Mouse (Mus musculus) stomach, embryonic 14.5 days (tissue): ENCODE measurements around the gene 4931440F15Rik. TPM values are rescaled to one million over a fixed set of nuclear protein-coding genes. Genes with fewer than 3 reads are reported as not detected.
"Not testable (repeated sequence)": the region's sequence is repeated elsewhere in the genome, so short reads cannot be mapped to it uniquely, and the experiment has no call there.

Experiments used
- ATAC-seq: fragments of 200-750 bp; cut with Nextera tagmentation; 2 replicates; pipeline ENCODE4 v1.8.0; 2017; ENCODE audit warnings: low read depth, moderate TSS enrichment; ENCODE audit not compliant: insufficient number of reproducible peaks, insufficient read depth, low FRiP score
- H3K27ac ChIP-seq: fragments of 300-500 bp; sonication (generic); 2 replicates; pipeline ENCODE4 v1.5.1; 2014; ENCODE audit warnings: mild to moderate bottlenecking, low read length, moderate library complexity, mixed read lengths
- H3K27me3 ChIP-seq: fragments of 300-500 bp; sonication (generic); 2 replicates; pipeline ENCODE4 v1.6.1; 2014; ENCODE audit warnings: low read length, control low read depth, mixed read lengths; ENCODE audit not compliant: control insufficient read depth, insufficient read depth
- H3K36me3 ChIP-seq: fragments of 300-500 bp; sonication (generic); 2 replicates; pipeline ENCODE4 v1.6.1; 2014; ENCODE audit warnings: mild to moderate bottlenecking, control low read depth, low read length, moderate library complexity, mixed read lengths; ENCODE audit not compliant: control insufficient read depth, insufficient read depth
- H3K4me1 ChIP-seq: fragments of 300-500 bp; sonication (generic); 2 replicates; pipeline ENCODE4 v1.6.1; 2014; ENCODE audit warnings: low read length, control low read depth, mixed read lengths; ENCODE audit not compliant: control insufficient read depth, insufficient read depth
- H3K4me2 ChIP-seq: fragments of 300-500 bp; sonication (generic); replicated peaks from 2 replicates; pipeline ENCODE4 v1.6.1; 2014; ENCODE audit warnings: low read depth, low read length, control low read depth
- H3K4me3 ChIP-seq: fragments of 300-500 bp; sonication (generic); 2 replicates; pipeline ENCODE4 v1.5.1; 2014; ENCODE audit warnings: low read depth, low read length, control low read depth
- H3K9ac ChIP-seq: fragments of 300-500 bp; sonication (generic); replicated peaks from 2 replicates; pipeline ENCODE4 v1.6.1; 2014; ENCODE audit warnings: low read depth, mild to moderate bottlenecking, control low read depth, low read length, moderate library complexity, mixed read lengths
- H3K9me3 ChIP-seq: fragments of 300-500 bp; sonication (generic); 2 replicates; pipeline ENCODE4 v1.6.1; 2016; ENCODE audit warnings: low read depth, low read length, control low read depth; ENCODE audit not compliant: control insufficient read depth
- WGBS: fragments of 180-500 bp; shearing (Covaris S2); extraction: QIAGEN DNeasy Blood & Tissue Kit; methylation state at CpG from one replicate; pipeline ENCODE4 v1.1.7; 2014; 5-methylcytosine and 5-hydroxymethylcytosine counted together
- polyA plus RNA-seq: library from polyadenylated mRNA; unstranded; fragments of >200 nt; fragmentation: Nextera tagmentation; extraction: Ambion mirVana; gene quantifications from 2 replicates; pipeline ENCODE4 v1.2.1, GENCODE M21; 2014

4931440F15Rik gene
- polyA plus RNA-seq, 1 experiment from 2014 or later = 0.36 TPM

DNA sequence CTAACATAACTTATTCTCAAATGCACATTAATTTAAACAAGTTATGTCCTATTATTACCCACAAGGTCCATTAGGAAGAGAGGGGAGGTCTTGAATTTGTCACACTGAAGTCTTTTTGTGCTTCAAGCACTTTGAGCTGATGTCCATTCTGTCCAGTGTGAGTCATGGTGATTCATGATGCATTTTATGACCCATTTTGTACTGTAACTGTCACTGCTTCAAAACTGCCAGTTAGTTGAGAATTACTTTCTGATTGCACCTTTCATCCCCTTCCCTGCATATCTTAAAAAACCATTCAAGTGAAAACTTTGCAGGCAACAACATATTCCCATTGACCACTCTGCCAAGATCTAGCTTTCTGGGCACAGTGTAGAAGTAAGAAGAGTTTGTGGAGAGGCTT, 11.6 kb upstream of the 4931440F15Rik start:
- H3K9ac ChIP-seq = no peak overlapping the region
- H3K4me1 ChIP-seq = no peaks in the 10 kb centered on the region
- no peaks in the 10 kb centered on the region for H3K27me3 ChIP-seq
- H3K4me2 ChIP-seq = no peak overlapping the region
- no peak for ATAC-seq
- H3K36me3 ChIP-seq = no peaks in the 10 kb centered on the region
- H3K4me3 ChIP-seq = no peak overlapping the region
- no peaks in the 10 kb centered on the region for H3K9me3 ChIP-seq
- no peak overlapping the region for H3K27ac ChIP-seq

DNA sequence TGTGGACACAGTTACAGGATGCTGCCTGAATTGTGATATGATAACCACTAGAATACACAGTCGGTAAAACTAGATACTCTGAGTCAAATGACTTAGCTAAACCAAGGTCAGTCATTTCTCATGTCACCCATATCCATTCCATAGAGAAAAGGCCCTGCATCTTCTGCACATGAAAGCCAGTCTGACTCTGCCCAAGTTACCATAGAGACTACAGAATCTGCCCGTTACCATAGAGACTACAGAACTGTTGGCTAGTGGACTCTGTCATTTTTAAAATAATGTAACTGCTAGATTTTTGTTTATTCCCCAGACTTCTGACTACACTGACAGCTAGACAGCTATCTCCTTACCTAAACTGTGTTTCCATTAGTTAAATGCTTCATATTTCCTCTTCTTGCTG, 2.3 kb upstream of the 4931440F15Rik start:
- ATAC-seq = no peak
- Histone ChIP-seq H3K27me3 (no peaks in the 10 kb centered on the region), H3K36me3 (no peaks in the 10 kb centered on the region), H3K4me3 (no peak overlapping the region), H3K4me1 (no peaks in the 10 kb centered on the region), H3K9ac (no peak overlapping the region), H3K27ac (no peak overlapping the region), H3K9me3 (no peaks in the 10 kb centered on the region), H3K4me2 (no peak overlapping the region)
- 75% methylated on average over 2 of the region's 2 CpGs for WGBS

DNA sequence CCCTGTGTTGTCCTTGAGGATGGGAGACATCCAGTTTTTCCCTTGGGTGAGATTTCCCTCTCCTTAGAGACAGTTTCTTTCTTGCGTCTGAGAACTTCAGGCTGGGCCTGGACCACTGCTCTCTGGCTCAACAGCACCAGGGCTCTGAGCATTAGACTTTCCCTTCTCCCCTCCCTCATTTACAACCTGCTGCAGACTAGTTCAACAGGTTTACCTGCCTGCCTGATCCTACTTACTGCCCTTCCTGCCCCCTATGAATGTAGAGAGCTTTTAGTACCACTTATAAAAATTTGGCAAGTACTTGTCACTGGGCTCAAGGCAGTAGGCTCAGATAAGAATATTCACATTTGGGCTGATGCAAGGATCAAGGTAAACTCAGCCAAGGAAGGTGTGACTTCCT, 533 bp upstream of the 4931440F15Rik start:
- no peak overlapping the region for H3K4me3 ChIP-seq
- 89% methylated on average over 1 of the region's 1 CpGs for WGBS
- H3K9me3 ChIP-seq = no peaks in the 10 kb centered on the region
- H3K27ac ChIP-seq = no peak overlapping the region
- H3K27me3 ChIP-seq = no peaks in the 10 kb centered on the region
- no peak overlapping the region for H3K9ac ChIP-seq
- H3K4me1 ChIP-seq = no peaks in the 10 kb centered on the region
- no peak for ATAC-seq
- no peaks in the 10 kb centered on the region for H3K36me3 ChIP-seq
- no peak overlapping the region for H3K4me2 ChIP-seq

DNA sequence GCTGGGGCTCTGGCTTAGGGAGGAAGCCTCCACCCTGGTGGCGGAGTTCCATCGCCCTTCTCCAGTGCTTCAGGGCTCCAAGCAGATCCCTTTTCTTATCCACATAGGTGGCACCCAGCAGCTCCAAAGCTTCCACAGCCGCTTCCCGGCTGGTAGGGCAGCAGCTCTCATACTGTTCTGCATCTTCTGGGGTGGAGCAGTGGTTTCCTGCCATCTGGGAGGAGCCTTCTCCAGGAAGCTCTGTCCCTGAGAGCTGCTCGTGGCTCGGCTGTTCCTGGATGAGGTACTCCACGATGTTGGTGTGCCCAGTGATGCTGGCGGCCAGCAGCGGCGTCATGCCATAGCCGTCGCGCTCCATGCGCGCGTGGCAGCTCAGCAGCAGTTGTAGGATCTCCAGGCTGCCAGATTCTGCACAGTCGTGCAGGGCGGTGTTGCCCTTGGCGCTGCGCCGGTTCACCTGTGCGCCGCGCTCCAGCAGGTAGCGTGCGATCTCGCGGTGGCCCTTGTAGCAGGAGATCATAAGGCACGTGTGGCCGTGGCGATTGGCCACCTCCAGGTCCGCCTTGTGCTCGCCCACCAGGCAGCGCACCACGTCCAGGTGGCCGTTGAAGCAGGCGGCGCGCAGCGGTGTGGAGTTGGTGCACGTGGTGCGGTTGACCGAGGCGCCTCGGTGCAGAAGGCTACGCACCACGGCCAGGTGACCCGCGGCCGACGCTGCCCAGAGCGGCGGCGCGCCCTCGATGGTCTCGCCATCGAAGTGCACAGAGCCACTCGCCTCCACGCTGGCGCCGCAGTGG, 796 bp downstream of the 4931440F15Rik start:
- H3K36me3 ChIP-seq, H3K9ac ChIP-seq, H3K27me3 ChIP-seq, H3K4me1 ChIP-seq, H3K27ac ChIP-seq, H3K9me3 ChIP-seq: not testable (repeated sequence)
- Histone ChIP-seq H3K4me2 (peak overlapping the region; percentile 50), H3K4me3 (peak overlapping the region; percentile 17; the same call in 1 of the 2 replicates)
- WGBS = 8% methylated on average over 50 of the region's 62 CpGs
- peak; percentile 68; the same call in 1 of the 2 replicates for ATAC-seq

- Histone ChIP-seq H3K27ac (no peak overlapping the region), H3K9ac (no peak overlapping the region), H3K27me3 (no peaks in the 10 kb centered on the region), H3K36me3 (no peaks in the 10 kb centered on the region), H3K4me3 (no peak overlapping the region), H3K4me2 (no peak overlapping the region), H3K4me1 (no peaks in the 10 kb centered on the region), H3K9me3 (no peaks in the 10 kb centered on the region)
- WGBS = 90% methylated on average over 2 of the region's 2 CpGs
- ATAC-seq = no peak
These were observed 2.3 kb downstream of the 4931440F15Rik start for GRCm38 (mm10) chr11:29823141-29823540.

- H3K4me1 ChIP-seq = no peaks in the 10 kb centered on the region
- H3K9ac ChIP-seq = no peak overlapping the region
- ATAC-seq = no peak
- no peak overlapping the region for H3K4me3 ChIP-seq
- no peak overlapping the region for H3K4me2 ChIP-seq
- H3K27me3 ChIP-seq = no peaks in the 10 kb centered on the region
- no peaks in the 10 kb centered on the region for H3K36me3 ChIP-seq
- H3K9me3 ChIP-seq = no peaks in the 10 kb centered on the region
- no peak overlapping the region for H3K27ac ChIP-seq
These were observed 9.8 kb downstream of the 4931440F15Rik start for GRCm38 (mm10) chr11:29815670-29816069.

- Histone ChIP-seq H3K4me1 (no peaks in the 10 kb centered on the region), H3K4me3 (no peak overlapping the region), H3K9me3 (no peaks in the 10 kb centered on the region), H3K36me3 (no peaks in the 10 kb centered on the region), H3K9ac (no peak overlapping the region), H3K27me3 (no peaks in the 10 kb centered on the region), H3K4me2 (no peak overlapping the region), H3K27ac (no peak overlapping the region)
- ATAC-seq = peak; percentile 82; the same call in 1 of the 2 replicates
- WGBS = 74% methylated on average over 3 of the region's 3 CpGs
These were observed 10.2 kb downstream of the 4931440F15Rik start for GRCm38 (mm10) chr11:29815261-29815660.

GRCm38 (mm10) chr11:29813267-29813666, 12.2 kb downstream of the 4931440F15Rik start:
- H3K9me3 ChIP-seq = no peaks in the 10 kb centered on the region
- H3K36me3 ChIP-seq = no peaks in the 10 kb centered on the region
- H3K4me2 ChIP-seq = no peak overlapping the region
- H3K4me1 ChIP-seq = no peaks in the 10 kb centered on the region
- no peaks in the 10 kb centered on the region for H3K27me3 ChIP-seq
- ATAC-seq = no peak
- 88% methylated on average over 1 of the region's 1 CpGs for WGBS
- no peak overlapping the region for H3K9ac ChIP-seq
- no peak overlapping the region for H3K27ac ChIP-seq
- H3K4me3 ChIP-seq = no peak overlapping the region

DNA sequence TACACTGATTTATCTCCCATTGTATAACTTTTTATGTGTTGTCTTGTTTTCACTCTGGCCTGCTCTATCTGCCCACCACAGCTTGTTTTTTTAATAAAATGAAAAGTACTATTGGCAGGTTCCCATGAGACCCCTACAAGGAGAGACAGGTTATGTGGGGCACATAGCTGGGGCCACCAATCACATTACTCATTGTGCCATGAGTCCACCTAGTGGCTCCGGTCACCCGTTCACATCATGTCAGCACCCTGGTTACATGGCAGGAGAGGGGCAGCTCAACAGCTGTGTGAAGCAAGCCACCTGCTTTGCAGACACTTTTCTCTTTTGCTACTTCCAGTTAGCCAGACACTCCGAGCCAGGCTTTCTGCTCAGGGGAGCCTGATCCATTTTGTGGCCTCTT, 13.0 kb downstream of the 4931440F15Rik start:
- H3K4me2 ChIP-seq = no peak overlapping the region
- H3K4me1 ChIP-seq = peaks cover 3% of the 10 kb centered on the region; the same call in 1 of the 2 replicates
- no peaks in the 10 kb centered on the region for H3K27me3 ChIP-seq
- no peak overlapping the region for H3K27ac ChIP-seq
- 40% methylated on average over 3 of the region's 3 CpGs for WGBS
- H3K4me3 ChIP-seq = no peak overlapping the region
- H3K36me3 ChIP-seq = no peaks in the 10 kb centered on the region
- no peak for ATAC-seq
- no peak overlapping the region for H3K9ac ChIP-seq
- no peaks in the 10 kb centered on the region for H3K9me3 ChIP-seq
